Mouse (Mus musculus) heart, adult 18-20 months (tissue): ENCODE data around the gene Crebzf. TPM values are rescaled to one million over a fixed set of nuclear protein-coding genes. Genes with fewer than 3 reads are reported as not detected.
A peak's percentile ranks its signal among the peaks of the same experiment; 100 is the strongest.

Experiments
- DNase-seq, 2 experiments: peaks; one replicate each; pipeline ENCODE4 v3.0.0; 2021 to 2022; ENCODE audit warnings: mixed read lengths in 1 of 2
- long read RNA-seq, 2 experiments: library from polyadenylated mRNA; stranded (forward); transcript quantifications; one replicate each; pipeline ENCODE4 v2.0.0; 2021
- total RNA-seq, 2 experiments: library from RNA; stranded (reverse); gene quantifications; 2 replicates each; pipeline ENCODE4 v1.2.3; 2021

Crebzf gene
- 10 to 100 TPM; 18.7 to 20.5 TPM for total RNA-seq
- long read RNA-seq, experiment 1, transcript Crebzf-203 (3 exons, 891 nt): minor isoform, 5 of 27 reads
- long read RNA-seq, experiment 1, transcript Crebzf-201 (1 exons, 3,376 nt): major isoform, 12 of 27 reads
- long read RNA-seq, experiment 1, transcript Crebzf-207 (4 exons, 873 nt): minor isoform, 7 of 27 reads
- long read RNA-seq, experiment 1, partial matches to known transcripts: 0 of 27 reads
- long read RNA-seq, experiment 1, other reads (novel, unspliced or antisense): 0 of 27 reads
- long read RNA-seq, experiment 2, transcript Crebzf-207 (4 exons, 873 nt): major isoform, 5 of 12 reads
- long read RNA-seq, experiment 2, partial matches to known transcripts: 0 of 12 reads
- long read RNA-seq, experiment 2, other reads (novel, unspliced or antisense): 0 of 12 reads

GRCm38 (mm10) chr7:90442518-90443080, at the start of gene Crebzf:
Gene Crebzf, plus strand, starts transcription at chr7:90442729.
- DNase-seq: peak; percentile 97 to 98

- no peak for DNase-seq
These were observed 47.5 kb upstream of the Crebzf start for GRCm38 (mm10) chr7:90395073-90395472.

DNA sequence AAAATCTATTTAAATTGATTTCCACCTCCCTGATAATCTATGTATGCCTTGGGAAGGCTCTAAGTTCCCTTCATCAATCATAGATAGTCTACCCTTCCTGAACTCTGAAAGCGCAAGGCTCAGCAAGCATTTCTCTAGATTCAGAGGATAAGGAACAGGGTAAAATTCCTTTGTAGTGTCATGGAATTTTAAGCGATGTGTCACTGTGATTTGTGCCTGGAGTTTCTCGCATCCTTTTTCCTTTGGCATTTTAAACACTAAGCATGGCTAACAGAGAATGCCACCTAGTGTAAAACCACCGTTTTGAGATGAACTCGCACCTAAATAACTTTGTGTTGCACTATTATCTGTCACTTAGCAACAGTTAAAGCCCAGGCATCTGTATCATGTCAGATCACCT, 46.6 kb upstream of the Crebzf start:
- DNase-seq: no peak

- peak; percentile 45 to 84 for DNase-seq
These were observed 32.6 kb upstream of the Crebzf start for GRCm38 (mm10) chr7:90409934-90410333.

DNA sequence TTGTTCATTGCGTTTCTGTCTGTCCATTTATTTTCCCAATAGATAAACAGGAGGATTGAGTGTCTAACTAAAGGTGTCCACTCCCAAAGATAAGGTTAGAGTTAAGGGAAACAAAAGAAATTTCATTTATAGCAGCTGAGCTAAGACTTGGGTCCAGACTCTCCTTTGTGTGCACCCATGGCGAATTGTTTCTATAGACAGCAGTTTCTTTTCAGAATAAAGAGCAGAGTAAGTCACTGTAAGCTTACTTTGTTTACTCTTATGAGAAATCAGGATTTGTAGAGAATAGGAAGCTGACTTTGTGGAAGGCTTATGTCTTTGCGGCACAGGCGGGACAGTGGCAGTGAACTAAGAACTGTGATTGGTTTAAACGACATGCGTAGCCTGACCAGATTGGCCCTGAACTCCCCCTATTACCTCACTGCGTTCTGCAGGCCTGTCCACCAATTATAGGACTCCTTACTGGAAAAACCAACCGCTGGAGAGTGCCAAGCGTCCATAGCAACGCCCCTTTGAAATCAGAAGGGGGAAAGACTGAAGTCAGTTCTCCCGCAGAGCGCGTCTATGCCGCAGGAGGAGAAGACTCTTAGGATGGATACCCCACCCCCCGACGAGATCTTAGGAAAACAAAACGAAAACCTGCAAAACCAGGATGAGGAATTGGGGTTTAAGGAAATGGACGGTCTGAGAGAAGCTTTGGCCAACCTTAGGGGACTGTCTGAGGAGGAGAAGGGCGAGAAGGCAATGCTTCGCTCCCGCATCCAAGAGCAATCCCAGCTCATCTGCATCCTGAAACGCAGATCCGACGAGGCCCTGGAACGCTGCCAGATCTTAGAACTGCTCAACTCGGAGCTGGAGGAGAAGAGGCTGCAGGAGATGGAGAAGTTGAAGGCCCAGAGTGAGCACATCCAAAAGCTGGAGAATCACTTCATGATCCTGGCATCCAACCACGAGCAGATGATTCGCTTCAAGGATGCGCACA, 16.2 kb upstream of the Crebzf start, which contains the start of gene Ccdc89:
Ccdc89 (plus strand) TSS at position 558 of the 982 bp plus-strand sequence.
- DNase-seq: peak; percentile 88 to 92

DNA sequence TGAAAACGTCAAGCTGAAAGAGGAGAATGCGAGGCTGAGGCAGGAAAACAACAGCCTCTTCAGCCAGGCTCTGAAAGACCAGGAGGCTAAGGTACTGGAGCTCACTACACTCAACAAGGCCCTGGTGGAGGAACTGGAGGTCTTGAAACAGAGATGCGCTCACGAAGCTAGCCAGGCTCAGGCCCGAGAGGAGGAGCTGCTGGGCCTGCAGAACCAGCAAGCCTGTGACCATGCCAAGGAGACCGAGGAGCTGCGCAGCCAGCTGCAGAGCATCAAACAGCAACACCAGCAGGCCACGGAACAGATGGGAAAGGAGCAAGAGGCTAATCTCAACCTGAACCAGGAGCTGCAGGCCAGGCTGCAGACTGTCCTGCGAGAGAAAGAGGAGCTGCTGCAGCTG, 15.5 kb upstream of the Crebzf start:
- DNase-seq: peak in 1 of 2 experiments; percentile 47

- DNase-seq: no peak
These were observed 10.3 kb upstream of the Crebzf start for GRCm38 (mm10) chr7:90432221-90432620.

DNA sequence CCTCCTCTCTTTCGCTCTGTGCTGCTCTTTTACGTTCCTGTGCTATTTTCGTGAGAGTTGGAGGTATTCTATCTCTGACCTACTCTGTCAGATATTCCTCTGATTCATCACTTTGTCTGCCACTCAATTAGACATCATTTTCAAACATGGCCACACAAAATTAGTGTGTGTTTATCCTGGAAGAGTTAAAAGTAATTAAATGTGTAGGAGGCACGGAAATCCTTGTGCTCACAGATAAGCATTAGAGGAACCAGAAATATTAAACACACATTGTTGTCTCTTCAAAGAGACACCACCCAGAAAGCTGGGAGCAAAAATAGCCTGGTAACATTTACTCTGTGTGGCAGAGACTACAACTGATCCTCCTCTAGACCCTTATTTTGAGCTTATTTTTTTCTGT, 2.5 kb upstream of the Crebzf start:
- DNase-seq: no peak

GRCm38 (mm10) chr7:90442070-90442469, 459 bp upstream of the Crebzf start:
- no peak for DNase-seq

DNA sequence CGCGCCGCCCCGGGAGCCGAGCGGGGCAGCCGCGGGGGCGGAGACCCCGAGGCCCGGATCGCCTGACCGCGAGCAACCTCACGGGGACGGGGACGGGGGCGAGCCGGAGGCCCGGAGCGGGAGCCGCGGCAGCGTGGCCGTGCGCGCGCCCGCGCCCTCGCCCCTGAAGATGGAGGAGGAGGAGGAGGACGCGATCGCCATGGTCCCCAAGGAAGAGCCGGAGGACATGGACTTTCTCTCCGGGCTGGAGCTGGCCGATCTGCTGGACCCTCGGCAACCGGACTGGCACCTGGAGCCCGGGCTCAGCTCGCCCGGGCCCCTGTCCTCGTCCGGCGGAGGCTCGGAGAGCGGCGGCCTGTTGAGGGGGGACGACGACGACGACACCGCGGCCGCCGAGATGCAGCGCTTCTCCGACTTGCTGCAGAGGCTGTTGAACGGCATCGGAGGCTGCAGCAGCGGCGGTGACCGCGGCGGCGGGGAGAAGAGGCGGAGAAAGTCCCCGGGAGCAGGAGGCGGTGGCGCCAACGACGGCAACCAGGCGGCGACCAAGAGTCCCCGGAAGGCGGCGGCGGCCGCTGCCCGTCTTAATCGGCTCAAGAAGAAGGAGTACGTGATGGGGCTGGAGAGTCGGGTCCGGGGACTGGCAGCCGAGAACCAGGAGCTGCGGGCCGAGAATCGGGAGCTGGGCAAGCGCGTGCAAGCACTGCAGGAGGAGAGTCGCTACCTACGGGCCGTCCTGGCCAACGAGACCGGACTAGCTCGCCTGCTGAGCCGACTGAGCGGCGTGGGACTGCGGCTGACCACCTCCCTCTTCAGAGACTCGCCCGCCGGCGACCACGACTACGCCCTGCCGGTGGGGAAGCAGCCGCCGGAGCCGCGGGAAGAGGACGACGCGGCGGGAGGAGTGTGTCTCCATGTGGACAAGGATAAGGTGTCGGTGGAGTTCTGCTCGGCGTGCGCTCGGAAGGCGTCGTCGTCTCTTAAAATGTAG, 867 bp downstream of the Crebzf start:
- peak; percentile 76 to 78 for DNase-seq

DNA sequence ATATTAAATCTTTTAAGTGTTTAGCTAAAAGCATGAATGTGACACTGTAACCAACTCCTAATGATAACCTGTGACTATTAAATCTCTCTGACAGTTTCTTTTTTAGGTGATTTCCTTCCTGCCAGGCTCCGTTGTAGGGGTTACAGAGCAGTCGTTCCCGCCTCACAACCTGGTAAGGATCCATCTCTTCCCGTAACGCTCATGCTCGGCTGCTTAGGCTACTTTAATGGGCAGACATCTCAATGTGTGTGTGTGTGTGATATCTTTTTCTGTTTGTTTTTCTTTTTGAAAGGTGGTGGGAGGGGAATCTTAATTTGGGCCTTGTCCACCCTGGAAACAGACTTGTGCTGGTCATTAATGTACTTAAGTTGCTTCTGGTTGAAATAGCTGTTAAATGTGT, 1.7 kb downstream of the Crebzf start:
- peak in 1 of 2 experiments; percentile 36 for DNase-seq

- peak in 1 of 2 experiments; percentile 26 for DNase-seq
These were observed 13.8 kb downstream of the Crebzf start for GRCm38 (mm10) chr7:90456149-90456844.

- DNase-seq: peak; percentile 91 to 94
These were observed 14.4 kb downstream of the Crebzf start, which contains the start of gene Tmem126a for GRCm38 (mm10) chr7:90456845-90457468. Gene Tmem126a, minus strand, starts transcription at chr7:90457229.

GRCm38 (mm10) chr7:90457517-90457916, 15.0 kb downstream of the Crebzf start:
- peak; percentile 27 to 45 for DNase-seq

DNA sequence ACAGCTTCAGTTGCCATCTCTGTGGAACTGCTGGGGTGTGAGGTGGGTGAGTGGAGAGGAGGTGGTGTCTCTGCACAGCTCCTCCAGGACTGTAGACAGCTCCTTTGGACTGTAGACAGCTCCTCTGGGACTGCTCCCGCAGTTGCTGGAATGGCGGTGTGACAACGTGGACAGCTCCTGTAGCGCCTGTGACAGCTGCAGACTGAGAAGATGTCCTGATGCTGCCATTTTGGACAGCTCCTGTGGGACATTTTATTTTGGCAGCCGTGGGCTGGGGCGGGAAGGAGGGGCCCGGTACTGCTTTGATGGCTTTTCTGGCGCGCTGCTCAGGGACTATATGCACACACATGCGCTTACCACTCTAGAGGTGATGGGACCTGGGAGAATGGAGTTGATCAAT, 17.8 kb downstream of the Crebzf start:
- DNase-seq: no peak

GRCm38 (mm10) chr7:90460930-90461329, 18.4 kb downstream of the Crebzf start:
- peak; percentile 29 to 53 for DNase-seq

- no peak for DNase-seq
These were observed 18.9 kb downstream of the Crebzf start for GRCm38 (mm10) chr7:90461441-90461840.

- no peak for DNase-seq
These were observed 31.0 kb downstream of the Crebzf start for GRCm38 (mm10) chr7:90473511-90473910.

GRCm38 (mm10) chr7:90475793-90476312, 33.3 kb downstream of the Crebzf start, which contains the start of gene Tmem126b:
Gene Tmem126b, minus strand, starts transcription at chr7:90476001.
- DNase-seq: peak; percentile 100
